Mouse (Mus musculus) olfactory bulb, adult 2 months (tissue): ENCODE data around the gene Ankrd28. TPM values are rescaled to one million over a fixed set of nuclear protein-coding genes. Genes with fewer than 3 reads are reported as not detected.
A peak's percentile ranks its signal among the peaks of the same experiment; 100 is the strongest.

Source experiments
- H3K27ac ChIP-seq: fragments of 200-500 bp; 2 replicates; pipeline ENCODE4 v1.5.1; 2012; ENCODE audit warnings: low read depth, low read length; ENCODE audit not compliant: insufficient read depth
- H3K4me1 ChIP-seq: fragments of 200-500 bp; 2 replicates; pipeline ENCODE4 v1.6.1; 2012; ENCODE audit warnings: low read length; ENCODE audit not compliant: control insufficient read depth, insufficient read depth
- H3K4me3 ChIP-seq: fragments of 200-500 bp; 2 replicates; pipeline ENCODE4 v1.5.1; 2012; ENCODE audit warnings: mild to moderate bottlenecking, low read depth, low read length, moderate library complexity; ENCODE audit not compliant: insufficient read depth
- CTCF ChIP-seq: fragments of 200-500 bp; IDR thresholded peaks from 2 replicates; pipeline ENCODE4 v1.5.1; 2012; ENCODE audit warnings: low read depth, mild to moderate bottlenecking, low read length, moderate library complexity; ENCODE audit not compliant: insufficient read depth
- POLR2A ChIP-seq: fragments of 200-500 bp; IDR thresholded peaks from 2 replicates; pipeline ENCODE4 v1.6.1; 2012; ENCODE audit warnings: mild to moderate bottlenecking, low read depth, low read length, moderate library complexity; ENCODE audit not compliant: insufficient read depth
- WGBS: fragments of 180-500 bp; shearing (Covaris S2); methylation state at CpG from one replicate; pipeline ENCODE4 v1.1.7; 2018; 5-methylcytosine and 5-hydroxymethylcytosine counted together
- polyA plus RNA-seq: library from polyadenylated mRNA; stranded (reverse); fragments of >200 nt; gene quantifications from 2 replicates; pipeline ENCODE4 v1.2.4, GENCODE M21; 2012; ENCODE audit warnings: low replicate concordance; ENCODE audit not compliant: missing spikeins, insufficient read depth, insufficient read length

Ankrd28 gene
- polyA plus RNA-seq, 1 experiment: not detected

DNA sequence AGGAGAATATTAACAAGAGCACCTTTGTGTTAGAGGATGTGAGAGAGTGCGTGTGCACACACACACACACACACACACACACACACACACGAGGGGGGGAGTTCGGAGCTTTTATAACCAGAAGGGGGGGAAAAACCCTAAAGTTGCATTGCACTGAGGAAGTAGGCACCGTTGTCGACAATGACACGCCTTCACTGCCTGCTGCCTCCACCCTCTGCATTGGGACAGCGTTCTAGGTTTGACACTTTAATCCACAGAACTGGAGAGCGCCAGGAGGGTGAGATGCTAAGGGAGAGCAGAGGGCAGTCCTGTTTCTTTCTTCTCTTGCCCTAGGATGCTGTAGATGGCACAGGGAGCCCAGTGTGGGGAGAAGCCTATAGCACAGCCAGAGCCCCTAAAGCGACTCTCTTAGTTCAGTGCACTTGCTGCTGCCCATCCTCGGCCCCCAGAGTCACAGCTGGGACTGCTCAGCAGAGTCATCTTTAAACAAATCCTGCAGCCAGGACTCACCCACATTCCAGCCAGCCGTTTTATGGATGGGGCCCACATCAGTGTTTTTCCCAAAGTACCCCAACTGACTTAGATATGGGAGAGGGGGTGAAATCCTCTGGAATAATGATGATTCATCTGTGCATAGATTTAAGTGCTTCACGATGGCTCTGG is 165.4 kb downstream of the Ankrd28 start:
- peaks cover 58% of the 10 kb centered on the region for H3K4me1 ChIP-seq
- no peak for TF ChIP-seq CTCF
- no peak for TF ChIP-seq POLR2A
- no peak overlapping the region for H3K4me3 ChIP-seq
- no peak overlapping the region for H3K27ac ChIP-seq
- WGBS: 52% methylated on average over 12 of the region's 12 CpGs

DNA sequence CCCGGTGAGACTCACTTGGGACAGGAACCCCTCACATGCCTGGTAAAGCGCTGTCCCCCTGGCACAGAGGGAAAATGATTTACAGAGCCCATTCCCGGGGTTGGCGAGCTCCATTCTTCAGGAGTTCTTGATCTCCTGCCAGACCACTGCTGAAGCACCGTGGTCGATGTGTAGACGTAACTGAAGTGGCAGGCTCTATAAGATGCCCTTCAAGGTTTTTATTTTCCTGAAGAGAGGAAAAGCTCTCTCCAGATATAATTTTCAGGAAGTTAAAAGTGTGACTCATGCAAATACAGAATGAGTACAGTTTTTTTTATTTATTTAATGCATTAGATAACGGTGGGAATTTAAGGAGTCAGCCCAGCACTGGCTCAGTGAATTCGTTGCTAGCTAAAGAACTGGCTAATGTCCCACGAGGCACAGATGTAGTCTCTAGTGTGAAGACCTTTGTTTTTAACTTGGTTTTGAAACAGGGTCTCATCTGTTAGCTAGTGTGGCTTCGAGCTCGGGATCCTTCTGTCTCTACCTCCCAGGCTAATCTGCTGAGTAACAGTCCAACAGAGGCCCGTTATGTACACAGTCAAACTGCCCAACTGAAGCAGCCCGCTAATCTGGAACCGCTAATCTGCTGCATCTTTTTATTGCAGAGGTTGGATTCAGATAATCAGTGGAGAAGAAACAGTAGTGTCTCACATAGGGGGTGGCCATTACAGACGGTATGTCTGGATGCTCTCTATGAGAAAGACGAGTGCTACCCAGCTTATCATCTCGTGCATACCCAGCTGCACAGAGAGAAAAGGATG is 166.2 kb downstream of the Ankrd28 start:
- TF ChIP-seq CTCF (no peak), POLR2A (no peak)
- H3K27ac ChIP-seq: no peak overlapping the region
- H3K4me1 ChIP-seq: peaks cover 57% of the 10 kb centered on the region
- no peak overlapping the region for H3K4me3 ChIP-seq
- 50% methylated on average over 18 of the region's 18 CpGs for WGBS

DNA sequence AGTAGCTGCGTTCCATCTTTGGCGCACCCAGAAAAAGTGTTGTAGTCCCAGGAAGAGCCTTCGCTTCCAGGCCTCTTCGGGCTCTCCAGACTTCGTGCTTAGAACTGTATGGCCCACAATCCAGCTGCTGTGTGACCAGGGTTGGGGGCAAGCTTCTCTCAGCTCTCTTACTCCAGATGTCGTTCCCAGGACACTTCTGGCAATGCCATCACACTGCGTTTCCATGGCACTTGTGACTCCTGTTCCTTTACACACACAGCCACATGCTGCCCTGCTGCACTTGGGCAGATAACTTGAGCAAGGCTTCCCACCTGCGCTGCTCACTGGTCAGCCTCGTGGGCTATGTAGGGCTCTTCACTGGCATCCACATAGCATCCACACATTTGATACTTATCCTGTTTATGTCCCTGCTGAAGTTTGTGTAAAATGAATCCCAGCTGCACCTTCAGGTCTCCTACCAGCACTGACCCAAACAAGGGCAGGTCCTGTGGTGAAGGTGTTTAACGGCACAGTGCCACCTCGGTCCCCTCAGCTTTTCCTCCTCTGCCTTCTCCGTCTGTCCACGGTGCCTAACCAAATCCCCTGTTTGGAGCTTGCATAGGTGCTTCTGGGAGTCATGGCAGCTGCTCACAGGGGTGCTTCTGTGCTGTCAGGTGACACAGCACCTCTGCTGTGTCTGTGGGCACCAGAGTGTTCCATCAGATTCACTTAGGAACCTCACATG is 166.9 kb downstream of the Ankrd28 start:
- H3K4me3 ChIP-seq: no peak overlapping the region
- H3K27ac ChIP-seq: peak overlapping the region; percentile 88
- H3K4me1 ChIP-seq: peaks cover 55% of the 10 kb centered on the region
- WGBS: 88% methylated on average over 13 of the region's 13 CpGs
- TF ChIP-seq POLR2A (no peak), CTCF (no peak)

DNA sequence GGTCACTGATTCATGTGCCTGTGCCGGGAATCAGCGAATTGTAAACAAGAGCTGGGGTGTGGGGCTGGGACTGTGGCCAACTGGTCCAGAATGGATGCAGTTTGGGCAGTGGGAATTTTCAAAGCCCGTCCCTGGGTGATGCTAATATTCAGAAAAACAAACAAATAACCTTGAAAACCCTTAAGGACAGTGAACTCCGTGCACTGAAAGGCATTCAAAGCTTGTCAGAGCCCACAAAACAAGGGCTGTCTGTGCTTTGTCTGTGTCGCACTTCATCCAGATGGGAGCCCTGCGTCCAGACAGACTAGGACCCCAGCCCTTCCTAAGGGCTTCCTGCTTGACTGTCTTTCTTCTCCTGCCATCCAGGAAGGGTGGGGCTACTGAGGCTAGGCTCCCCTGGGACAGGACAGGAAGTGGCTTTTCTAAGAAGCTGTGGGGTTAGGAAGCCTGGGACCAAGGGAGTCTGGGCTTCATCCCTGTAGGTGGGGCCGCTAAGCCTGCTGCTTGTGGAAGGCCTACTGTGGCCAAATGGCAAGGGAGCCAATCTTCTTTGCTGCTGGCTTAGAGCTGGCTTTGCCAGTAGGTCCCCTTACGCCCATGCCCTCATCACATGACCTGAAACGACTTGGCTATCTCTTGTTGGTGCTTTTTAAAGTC is 167.8 kb downstream of the Ankrd28 start:
- no peak for TF ChIP-seq CTCF
- no peak for TF ChIP-seq POLR2A
- Histone ChIP-seq H3K4me1 (peaks cover 54% of the 10 kb centered on the region), H3K27ac (peak overlapping the region; percentile 88), H3K4me3 (peak overlapping the region; percentile 41)
- 42% methylated on average over 9 of the region's 9 CpGs for WGBS

DNA sequence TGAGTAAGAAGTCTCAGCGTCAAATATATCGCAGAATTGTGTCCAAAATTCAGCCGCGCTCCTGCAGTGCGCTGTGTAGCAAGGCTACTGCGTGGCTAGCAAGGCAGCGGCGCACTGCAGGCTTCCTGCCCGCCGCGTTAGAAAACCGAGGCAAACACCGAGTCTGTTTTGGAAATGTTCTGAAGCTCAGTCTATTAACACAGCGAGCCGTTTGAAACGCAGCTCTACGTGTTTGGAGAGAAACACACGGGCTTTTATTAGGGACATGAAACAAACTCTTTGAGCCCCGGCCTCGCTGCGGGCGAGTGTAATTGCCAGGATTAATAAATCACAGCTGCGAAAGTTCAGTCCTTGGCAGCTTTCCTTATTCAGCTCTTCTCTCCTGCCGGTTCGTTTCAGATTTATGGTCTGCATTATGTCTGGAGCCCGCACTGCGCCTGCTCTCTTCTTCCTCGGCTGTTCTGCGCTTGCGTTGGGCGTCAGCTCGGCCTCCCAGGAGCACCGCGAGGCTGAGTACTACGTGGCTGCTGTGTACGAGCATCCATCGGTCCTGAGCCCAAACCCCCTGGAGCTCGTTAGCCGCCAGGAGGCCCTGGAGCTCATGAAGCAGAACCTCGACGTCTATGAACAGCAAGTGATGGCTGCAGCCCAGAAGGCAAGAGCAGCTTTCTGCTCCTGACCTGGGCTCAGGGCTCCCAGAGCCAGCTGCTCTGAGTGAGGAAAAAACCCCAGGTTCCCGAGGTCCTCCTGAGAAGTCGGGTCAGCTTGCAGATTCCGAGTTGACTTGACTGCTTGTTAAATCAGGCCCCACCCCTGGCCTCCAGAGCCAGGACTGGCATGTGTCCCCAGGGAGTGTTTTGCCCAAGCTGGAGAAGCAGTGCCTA is 168.5 kb downstream of the Ankrd28 start:
- no peak for TF ChIP-seq CTCF
- TF ChIP-seq POLR2A: peak; percentile 50
- peak overlapping the region; percentile 41 for H3K4me3 ChIP-seq
- under 1% methylated on average over 44 of the region's 44 CpGs for WGBS
- peak overlapping the region; percentile 88 for H3K27ac ChIP-seq
- peaks cover 51% of the 10 kb centered on the region for H3K4me1 ChIP-seq

DNA sequence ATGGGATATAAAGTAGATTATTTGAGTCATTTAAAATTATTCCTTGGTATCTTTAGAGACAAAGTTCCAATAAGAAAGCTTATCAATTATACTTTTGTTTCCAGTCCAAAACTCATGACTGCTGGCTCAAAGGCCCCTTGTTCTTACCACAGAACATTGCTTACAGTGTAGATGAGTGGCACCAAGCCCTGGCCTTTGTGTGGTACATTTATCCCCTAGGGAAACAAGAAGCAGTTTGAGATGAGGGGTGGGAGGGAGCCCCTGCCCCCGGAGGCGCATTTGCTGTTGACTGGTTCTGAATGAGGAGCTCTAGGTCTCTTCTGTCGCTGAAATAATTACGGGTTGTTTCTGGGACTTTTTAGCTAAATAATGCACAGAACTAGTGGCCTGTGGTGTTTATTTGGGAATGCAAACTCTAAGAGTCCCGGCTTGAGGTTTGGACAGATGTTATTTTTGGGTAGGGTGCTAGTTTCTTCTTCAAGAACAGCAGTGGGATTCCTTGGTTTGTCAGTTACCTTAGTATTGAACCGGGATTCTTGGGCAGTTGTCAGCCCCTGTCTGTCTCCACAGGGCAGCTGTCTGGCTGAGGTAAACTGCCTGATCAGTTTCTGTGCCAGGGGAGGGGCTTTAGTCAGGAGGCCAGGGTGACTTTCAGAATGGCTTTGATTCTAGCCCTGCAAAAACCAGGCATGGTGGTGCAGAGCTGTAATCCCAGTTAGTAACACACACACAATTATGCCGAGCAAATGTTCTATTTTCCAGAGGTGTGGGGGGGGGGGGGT is 169.9 kb downstream of the Ankrd28 start:
- no peak overlapping the region for H3K4me3 ChIP-seq
- H3K4me1 ChIP-seq: peaks cover 47% of the 10 kb centered on the region
- peak overlapping the region; percentile 74 for H3K27ac ChIP-seq
- WGBS: 20% methylated on average over 7 of the region's 7 CpGs
- TF ChIP-seq POLR2A (no peak), CTCF (no peak)

DNA sequence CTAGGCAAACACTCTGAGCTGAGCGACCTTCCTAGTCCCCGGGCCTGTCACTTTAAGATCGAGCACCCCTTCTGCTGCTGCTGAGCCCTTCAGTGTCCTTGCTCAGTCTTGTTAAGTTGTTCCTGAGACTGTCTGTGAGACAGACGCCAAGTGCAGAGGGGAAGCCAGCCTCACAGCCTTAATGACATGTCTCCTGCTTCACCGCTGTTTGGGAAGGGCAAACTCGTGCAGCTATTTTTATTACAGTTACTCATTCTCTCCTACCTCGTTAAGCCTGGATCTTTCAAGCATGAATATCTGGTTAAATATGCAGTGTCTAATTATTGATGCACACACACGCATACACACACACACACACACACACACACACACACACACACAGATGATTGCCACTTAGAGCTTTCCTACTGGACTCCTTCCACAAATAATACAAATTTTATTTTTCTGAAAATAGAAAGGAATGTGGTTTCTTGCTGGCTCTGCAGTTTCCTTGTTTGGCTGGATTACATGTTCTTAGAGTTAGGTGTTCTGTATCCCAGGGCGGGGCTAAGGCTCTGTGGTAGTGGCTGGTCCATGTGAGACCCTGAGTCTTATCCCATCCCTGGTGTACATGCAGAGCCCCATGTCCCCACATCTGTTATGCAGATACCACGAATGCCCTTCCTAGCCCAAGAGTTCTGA is 170.8 kb downstream of the Ankrd28 start:
- Histone ChIP-seq H3K4me1 (peaks cover 40% of the 10 kb centered on the region), H3K4me3 (no peak overlapping the region), H3K27ac (peak overlapping the region; percentile 74)
- TF ChIP-seq POLR2A: no peak
- no peak for TF ChIP-seq CTCF
- 16% methylated on average over 10 of the region's 10 CpGs for WGBS
